Mouse (Mus musculus) embryonic fibroblast, embryonic 13.5 days (primary cell): ENCODE measurements around the gene Tnr. TPM values are rescaled to one million over a fixed set of nuclear protein-coding genes. Genes with fewer than 3 reads are reported as not detected.

Source experiments
- H3K27ac ChIP-seq: 2 replicates; pipeline ENCODE4 v1.5.1; 2012; ENCODE audit warnings: low read length, control low read depth, inconsistent platforms; ENCODE audit not compliant: insufficient read depth
- H3K4me1 ChIP-seq: 2 replicates; pipeline ENCODE4 v1.6.1; 2011; ENCODE audit warnings: low read length; ENCODE audit not compliant: control insufficient read depth, insufficient read depth
- H3K4me3 ChIP-seq: 2 replicates; pipeline ENCODE4 v1.5.1; 2011; ENCODE audit warnings: mild to moderate bottlenecking, control low read depth, low read length; ENCODE audit not compliant: insufficient read depth
- CTCF ChIP-seq: IDR thresholded peaks from 2 replicates; pipeline ENCODE4 v1.5.1; 2011; ENCODE audit warnings: mild to moderate bottlenecking, control low read depth, low read length, moderate library complexity, borderline replicate concordance; ENCODE audit not compliant: insufficient read depth
- POLR2A ChIP-seq: IDR thresholded peaks from 2 replicates; pipeline ENCODE4 v1.6.1; 2011; ENCODE audit warnings: low read depth, mild to moderate bottlenecking, control low read depth, low read length, moderate library complexity
- polyA plus RNA-seq: library from polyadenylated mRNA; stranded (reverse); fragments of >200 nt; gene quantifications from 2 replicates; pipeline ENCODE4 v1.2.4, GENCODE M21; 2011; ENCODE audit warnings: low read depth; ENCODE audit not compliant: missing spikeins, insufficient read length

Tnr gene
- 0.09 TPM in 1 of 2 replicates, not detected in the other for polyA plus RNA-seq

DNA sequence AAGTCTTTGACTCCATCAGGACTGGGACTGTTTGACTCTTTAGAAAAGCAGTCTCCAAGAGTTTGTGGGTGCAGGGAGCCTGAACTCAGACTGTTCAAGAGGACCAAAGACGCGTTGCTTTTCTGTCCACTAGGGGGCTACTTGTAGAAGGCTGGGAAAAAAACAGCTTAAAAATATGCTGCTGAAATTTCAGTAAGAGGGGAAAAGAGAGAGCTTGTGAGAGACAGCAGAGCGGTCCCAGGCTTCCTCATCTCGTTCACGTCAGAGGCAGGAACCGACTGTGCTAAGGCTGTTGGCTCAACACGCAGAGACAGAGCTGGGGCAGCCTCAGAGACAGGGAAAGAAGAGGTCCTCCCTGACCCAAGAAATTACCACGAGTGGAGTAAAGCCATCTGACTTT is at the start of gene Tnr:
Gene Tnr (plus strand): TSS at position 192 of the 400 bp plus-strand sequence.
- TF ChIP-seq POLR2A (no peak), CTCF (no peak)

DNA sequence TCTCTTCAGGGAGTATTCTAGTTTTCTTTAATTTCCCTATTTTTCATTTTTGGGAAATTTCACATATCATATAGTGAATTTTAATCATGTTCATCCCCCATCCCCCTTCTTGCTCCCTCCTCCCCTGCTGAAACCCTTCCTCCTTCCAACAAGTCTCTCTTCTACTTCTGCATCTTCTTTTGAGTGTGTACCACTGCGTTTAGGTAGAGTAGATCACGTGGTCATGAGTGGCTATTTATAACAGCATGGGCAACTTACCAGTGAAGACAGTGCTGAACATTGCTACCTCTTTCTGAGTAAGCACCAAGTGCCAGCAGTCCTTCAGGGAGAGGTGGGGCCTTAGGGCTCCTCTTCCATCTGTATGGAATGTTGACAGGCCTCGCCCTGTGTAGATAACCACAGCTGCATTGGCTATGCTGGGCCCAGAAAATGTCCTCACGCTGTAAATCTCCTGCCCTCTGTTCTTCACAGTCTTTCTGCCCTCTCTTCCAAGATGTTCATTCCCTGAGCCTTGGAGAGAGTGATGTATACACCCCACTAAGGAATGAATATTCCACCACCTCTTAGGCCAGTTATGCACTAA is 33.6 kb upstream of the Tnr start:
- H3K4me3 ChIP-seq = no peak overlapping the region
- TF ChIP-seq CTCF (no peak), POLR2A (no peak)
- H3K27ac ChIP-seq = no peak overlapping the region
- no peaks in the 10 kb centered on the region for H3K4me1 ChIP-seq

More for the DNA sequence above, at the start of gene Tnr:
- no peak within 1 kb of the TSS for H3K4me3 ChIP-seq
- no peaks in the 10 kb centered on the region for H3K4me1 ChIP-seq
- no peak within 1 kb of the TSS for H3K27ac ChIP-seq

DNA sequence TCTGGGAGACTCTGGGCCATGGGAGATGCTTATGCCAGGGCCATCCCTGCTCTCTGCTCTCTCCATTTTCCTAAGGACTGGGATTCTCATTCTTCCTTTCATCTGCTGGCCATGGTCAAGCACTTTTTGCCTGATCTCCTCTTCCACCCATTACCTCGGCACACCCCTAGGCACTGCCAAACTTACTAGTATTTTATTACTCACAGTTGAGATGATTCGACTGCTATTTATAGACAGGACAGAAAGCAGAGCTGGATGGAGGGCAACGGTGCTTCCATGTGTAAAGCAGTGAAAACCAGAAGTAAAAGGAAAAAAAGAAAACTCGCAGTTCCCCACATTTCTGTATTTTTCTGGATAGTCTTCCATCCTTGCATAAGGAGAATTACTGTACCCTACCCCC is 31.0 kb upstream of the Tnr start:
- no peak for TF ChIP-seq POLR2A
- no peak for TF ChIP-seq CTCF
- no peak overlapping the region for H3K4me3 ChIP-seq
- no peaks in the 10 kb centered on the region for H3K4me1 ChIP-seq
- no peak overlapping the region for H3K27ac ChIP-seq

DNA sequence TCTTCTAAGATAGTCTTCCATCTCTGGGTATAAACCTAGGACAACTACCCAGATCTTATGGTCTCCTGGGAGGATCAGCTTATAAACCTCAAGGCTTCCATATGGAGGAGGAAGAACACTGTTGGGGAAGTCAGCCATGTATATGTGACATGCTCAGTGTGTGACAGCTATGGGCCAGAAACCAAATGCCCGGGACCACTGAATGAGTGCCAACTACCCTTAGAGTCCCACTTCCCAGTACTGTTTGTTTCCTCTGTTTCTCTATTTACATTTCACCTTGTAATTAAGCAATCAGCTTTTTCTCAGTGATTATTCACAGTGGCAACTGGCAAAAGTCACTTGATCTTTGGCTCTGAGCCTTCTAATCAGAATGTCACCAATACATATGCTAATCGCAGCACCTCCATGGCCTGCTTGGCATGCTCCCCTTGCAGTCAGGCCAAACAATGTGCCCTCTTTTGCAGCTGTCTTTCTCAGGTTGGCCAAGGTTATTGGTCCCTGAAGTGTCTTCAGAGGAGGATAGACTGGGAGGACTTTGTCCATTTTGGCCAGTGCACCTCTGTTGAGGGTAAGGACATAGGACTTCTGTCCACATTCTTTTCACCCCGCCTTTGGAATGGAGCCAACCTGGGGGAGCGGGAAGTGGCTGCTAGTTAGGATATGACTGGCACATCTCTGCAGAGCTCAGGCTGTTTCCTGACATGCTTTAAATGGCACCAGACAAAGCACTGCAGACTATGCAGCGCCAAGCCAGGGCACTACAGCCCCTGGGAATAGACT is 29.7 kb upstream of the Tnr start:
- no peak overlapping the region for H3K27ac ChIP-seq
- no peaks in the 10 kb centered on the region for H3K4me1 ChIP-seq
- no peak overlapping the region for H3K4me3 ChIP-seq
- TF ChIP-seq CTCF = no peak
- TF ChIP-seq POLR2A = no peak

DNA sequence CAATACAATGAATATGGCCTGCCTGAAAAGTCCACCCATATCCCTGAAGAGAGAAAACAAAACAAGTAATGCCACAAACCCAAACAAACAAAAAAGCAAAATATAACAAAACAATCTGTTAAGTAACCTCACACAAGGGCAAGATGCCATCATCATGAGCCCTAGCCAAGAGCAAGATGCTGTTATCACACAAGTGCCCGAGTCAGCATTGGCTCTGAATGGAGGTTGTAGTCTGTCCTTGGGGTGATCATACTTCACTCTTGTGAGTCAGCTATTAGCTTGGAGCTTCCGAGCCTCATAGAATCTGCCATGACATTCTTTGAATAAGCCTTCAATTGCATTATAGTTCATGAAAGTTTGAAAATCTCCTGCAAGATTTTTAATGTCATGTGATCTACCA is 25.3 kb upstream of the Tnr start:
- TF ChIP-seq CTCF (no peak), POLR2A (no peak)
- H3K27ac ChIP-seq = no peak overlapping the region

DNA sequence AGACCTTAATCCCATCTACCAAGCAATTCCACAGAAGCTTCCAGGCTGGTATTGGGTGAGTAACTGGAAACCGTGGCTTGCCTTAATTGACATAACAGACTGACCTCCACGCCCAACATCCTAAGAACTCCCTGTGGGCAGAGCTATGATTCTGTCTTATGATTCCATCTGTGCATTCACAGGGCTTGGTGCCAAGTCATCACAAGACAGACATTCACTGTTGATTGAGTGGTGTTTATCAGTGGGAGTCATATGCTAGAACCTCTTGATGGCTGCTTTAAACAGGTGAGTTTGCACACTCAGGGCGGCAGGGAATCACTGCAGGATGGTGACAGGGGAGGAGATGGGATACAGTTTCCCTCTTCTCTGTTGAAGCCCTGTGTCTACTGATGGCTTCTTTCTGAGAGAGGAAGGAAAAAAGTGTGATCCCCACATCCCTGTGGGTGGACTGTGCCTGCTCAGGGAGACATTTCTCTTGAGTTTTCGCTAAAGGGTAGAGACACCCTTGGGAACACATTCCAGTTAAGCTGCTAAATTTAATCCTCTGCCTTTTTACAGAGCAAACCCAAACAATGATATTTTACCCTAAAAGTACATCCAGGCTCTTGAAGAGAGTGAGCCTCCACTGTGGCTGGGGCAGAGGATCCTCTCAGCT is 23.6 kb upstream of the Tnr start:
- H3K27ac ChIP-seq = no peak overlapping the region

More for the DNA sequence above, 25.3 kb upstream of the Tnr start:
- H3K4me3 ChIP-seq = no peak overlapping the region
- H3K4me1 ChIP-seq = no peaks in the 10 kb centered on the region

DNA sequence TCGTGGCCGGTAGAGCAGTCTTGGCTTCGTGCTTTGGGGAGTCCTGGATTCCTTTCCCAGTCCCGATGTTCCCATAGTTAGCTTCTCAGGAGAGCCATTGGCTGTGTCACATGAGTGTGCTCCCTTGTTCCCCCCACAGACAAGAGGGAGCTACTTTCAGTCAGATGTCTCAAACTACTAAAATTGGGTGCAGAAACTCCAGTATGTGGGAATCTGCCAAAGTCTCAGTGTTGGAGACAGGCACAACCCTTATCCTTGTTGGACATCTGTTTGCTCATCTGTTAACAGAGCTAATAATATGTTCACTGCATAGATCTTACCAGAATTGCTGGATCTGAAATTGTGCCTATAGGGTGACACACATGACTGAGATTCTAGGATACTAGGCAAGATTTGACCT is 21.7 kb upstream of the Tnr start:
- no peak for TF ChIP-seq CTCF
- TF ChIP-seq POLR2A = no peak
- no peak overlapping the region for H3K4me3 ChIP-seq
- no peaks in the 10 kb centered on the region for H3K4me1 ChIP-seq
- no peak overlapping the region for H3K27ac ChIP-seq

More for the DNA sequence above, 23.6 kb upstream of the Tnr start:
- TF ChIP-seq CTCF (no peak), POLR2A (no peak)
- Histone ChIP-seq H3K4me1 (no peaks in the 10 kb centered on the region), H3K4me3 (no peak overlapping the region)

DNA sequence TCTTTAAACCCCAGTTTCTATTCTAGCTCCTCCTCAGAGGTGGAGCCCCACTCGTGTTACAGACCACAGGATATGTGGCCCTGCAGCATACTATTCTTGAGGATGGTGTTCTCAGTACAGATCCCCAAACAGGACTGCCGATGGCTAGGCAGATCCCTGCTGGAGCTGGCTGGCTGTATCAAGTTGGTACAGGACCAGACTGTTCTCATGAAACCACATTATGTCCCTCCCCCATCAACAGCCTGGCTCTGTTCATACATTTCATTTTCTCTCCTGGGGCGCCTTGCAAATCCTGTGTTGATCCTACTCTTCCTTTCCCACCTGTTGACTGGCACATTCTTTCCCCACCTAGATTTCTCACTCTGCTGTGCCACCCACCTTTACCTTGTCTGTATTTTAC is 12.9 kb upstream of the Tnr start:
- Histone ChIP-seq H3K27ac (no peak overlapping the region), H3K4me3 (no peak overlapping the region), H3K4me1 (no peaks in the 10 kb centered on the region)
- TF ChIP-seq POLR2A (no peak), CTCF (no peak)

DNA sequence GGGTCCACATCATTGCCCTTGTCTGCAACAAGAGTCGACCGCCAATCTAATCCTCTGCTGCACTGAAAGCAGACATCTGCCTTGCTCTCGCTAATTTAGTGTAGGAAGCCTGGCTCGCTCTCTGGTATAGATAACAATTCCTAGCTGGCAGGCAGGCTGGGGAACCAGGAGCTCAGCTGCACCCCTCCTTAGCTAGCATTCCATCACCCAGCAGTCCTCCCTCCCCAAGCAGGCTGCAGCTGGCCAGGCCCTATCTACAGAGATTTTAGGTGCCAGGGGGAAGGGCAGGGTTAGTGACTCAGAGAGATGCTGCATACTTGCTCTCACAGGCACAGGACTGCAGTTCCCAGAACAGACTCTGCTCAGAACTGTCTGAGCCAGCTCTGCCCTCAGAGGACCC is 5.9 kb upstream of the Tnr start:
- Histone ChIP-seq H3K4me3 (no peak overlapping the region), H3K27ac (no peak overlapping the region), H3K4me1 (no peaks in the 10 kb centered on the region)
- TF ChIP-seq POLR2A = no peak

DNA sequence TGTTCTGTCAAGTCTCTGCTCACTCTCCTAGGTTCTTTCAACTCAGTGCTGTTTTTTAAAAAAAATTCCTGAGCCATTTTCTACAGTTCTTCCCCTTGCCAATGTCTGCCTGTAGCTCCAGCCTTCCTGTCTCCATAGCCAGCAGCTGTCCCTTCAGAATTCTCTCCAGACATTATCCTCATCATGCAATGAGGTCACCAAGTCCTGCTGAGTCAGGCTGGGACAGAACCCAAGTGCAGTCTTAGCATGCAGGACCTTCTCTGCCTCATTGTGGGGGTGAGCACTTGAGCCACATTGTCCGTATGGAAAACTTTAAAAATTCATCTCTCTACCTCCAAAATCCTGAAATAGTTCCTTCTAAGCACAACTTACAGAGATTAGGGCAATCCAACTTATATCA is 4.4 kb upstream of the Tnr start:
- Histone ChIP-seq H3K4me1 (no peaks in the 10 kb centered on the region), H3K4me3 (no peak overlapping the region), H3K27ac (no peak overlapping the region)
- TF ChIP-seq CTCF (no peak), POLR2A (no peak)
